Mouse (Mus musculus): ENCODE measurements at regions not wholly inside any gene's neighbourhood (a gene's known extent, or its start where the extent isn't known, plus 50 kb on each side); places are given as distances from the start of the nearest gene placed in this dataset.

- no peak for DNase-seq
These were observed 199.5 kb upstream of the Gk2 start for GRCm38 (mm10) chr5:97656167-97656924.

GRCm38 (mm10) chr5:97655266-97655665 is 198.4 kb upstream of the Gk2 start:
- no peak for DNase-seq

- no peak for DNase-seq
These were observed 197.6 kb upstream of the Gk2 start for GRCm38 (mm10) chr5:97654414-97654813.

GRCm38 (mm10) chr5:97642251-97642650 is 185.4 kb upstream of the Gk2 start:
- DNase-seq: peak in 1 of 2 experiments; percentile 36

- peak; percentile 46 to 62 for DNase-seq
These were observed 184.8 kb upstream of the Gk2 start for GRCm38 (mm10) chr5:97641646-97642045.

GRCm38 (mm10) chr5:97636357-97636756 is 179.5 kb upstream of the Gk2 start:
- DNase-seq: no peak

- DNase-seq: no peak
These were observed 176.9 kb upstream of the Gk2 start for GRCm38 (mm10) chr5:97633766-97634165.

GRCm38 (mm10) chr5:97632791-97633190 is 176.0 kb upstream of the Gk2 start:
- DNase-seq: no peak

GRCm38 (mm10) chr5:97625200-97625599 is 168.4 kb upstream of the Gk2 start:
- DNase-seq: peak; percentile 51 to 56

- DNase-seq: no peak
These were observed 163.1 kb upstream of the Gk2 start for GRCm38 (mm10) chr5:97619890-97620289.

GRCm38 (mm10) chr5:97618411-97618810 is 161.6 kb upstream of the Gk2 start:
- no peak for DNase-seq

- no peak for DNase-seq
These were observed 145.4 kb upstream of the Gk2 start for GRCm38 (mm10) chr5:97602176-97602575.

- no peak for DNase-seq
These were observed 144.6 kb upstream of the Gk2 start for GRCm38 (mm10) chr5:97601384-97601783.

- DNase-seq: peak; percentile 10 to 15
These were observed 141.9 kb upstream of the Gk2 start for GRCm38 (mm10) chr5:97598741-97599140.

- no peak for DNase-seq
These were observed 139.1 kb upstream of the Gk2 start for GRCm38 (mm10) chr5:97595916-97596315.

GRCm38 (mm10) chr5:97594081-97594480 is 137.3 kb upstream of the Gk2 start:
- DNase-seq: no peak

GRCm38 (mm10) chr5:97582509-97582908 is 125.7 kb upstream of the Gk2 start:
- no peak for DNase-seq

GRCm38 (mm10) chr5:97565486-97565885 is 108.7 kb upstream of the Gk2 start:
- peak in 1 of 2 experiments; percentile 2 for DNase-seq

- DNase-seq: peak in 1 of 2 experiments; percentile 4
These were observed 106.9 kb upstream of the Gk2 start for GRCm38 (mm10) chr5:97563724-97564123.

GRCm38 (mm10) chr5:97554274-97554673 is 97.5 kb upstream of the Gk2 start:
- DNase-seq: no peak

GRCm38 (mm10) chr5:97553122-97553521 is 96.3 kb upstream of the Gk2 start:
- no peak for DNase-seq

- no peak for DNase-seq
These were observed 80.9 kb upstream of the Gk2 start for GRCm38 (mm10) chr5:97537492-97538257.

- DNase-seq: no peak
These were observed 76.9 kb upstream of the Gk2 start for GRCm38 (mm10) chr5:97533733-97534132.

GRCm38 (mm10) chr5:97527555-97527954 is 70.7 kb upstream of the Gk2 start:
- no peak for DNase-seq
